Mouse (Mus musculus): Measurements from ENCODE around the gene Slc16a5. TPM values are rescaled to one million over a fixed set of nuclear protein-coding genes. Genes with fewer than 3 reads are reported as not detected.

Slc16a5 gene
- 8.0 and 8.8 TPM in 2 replicates for polyA plus RNA-seq (2012; rRNA removed)

DNA sequence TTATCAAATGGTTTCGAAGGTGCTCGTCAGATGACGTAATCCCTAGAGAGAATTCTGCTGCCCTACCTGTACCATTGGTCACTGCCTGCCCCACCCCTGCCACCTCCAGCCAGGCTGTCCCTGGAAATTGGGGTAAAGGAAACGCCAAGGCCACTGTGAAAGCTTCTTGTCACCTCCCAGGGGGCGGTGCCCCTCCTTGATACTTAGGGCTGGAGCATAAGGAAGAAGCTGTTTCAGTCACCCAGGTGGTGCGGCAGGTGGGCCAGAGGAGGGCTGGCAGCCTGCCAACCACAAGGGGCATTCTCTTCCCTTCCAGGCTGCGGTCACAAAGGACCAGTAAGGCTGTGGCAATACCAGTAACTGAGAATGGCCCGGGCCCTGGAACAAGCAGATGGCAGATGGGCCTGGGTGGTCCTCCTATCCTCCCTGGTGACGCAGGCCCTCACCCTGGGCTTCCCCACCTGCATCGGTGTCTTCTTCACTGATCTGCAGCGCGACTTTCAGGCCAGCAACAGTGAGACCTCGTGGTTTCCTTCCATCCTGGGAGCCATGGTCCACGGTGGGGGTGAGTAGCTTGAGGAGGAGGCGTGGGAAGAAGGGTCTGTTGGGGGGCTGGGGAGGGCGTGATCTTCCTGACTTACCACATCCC lies at the start of gene Slc16a5:
TSS of gene Slc16a5 (plus strand) at position 232 of the 649 bp plus-strand sequence.
- Histone ChIP-seq H3K36me3 (ENCODE audit: control insufficient read depth, insufficient read depth, low read length) (no peaks in the 10 kb centered on the region), H3K4me3 (ENCODE audit: extremely low read depth, insufficient read depth, insufficient read length) (peak within 1 kb of the TSS; percentile 21; the same call in 1 of the 2 replicates), H3K27me3 (ENCODE audit: control insufficient read depth, insufficient read depth, low read length) (no peaks in the 10 kb centered on the region), H3K4me1 (ENCODE audit: control insufficient read depth, insufficient read depth, insufficient read length) (no peaks in the 10 kb centered on the region; the same call in 1 of the 2 replicates), H3K27ac (ENCODE audit: insufficient read depth, low read length) (peak within 1 kb of the TSS; percentile 59)
- WGBS: 48% methylated on average over 16 of the region's 16 CpGs
- DNase-seq (ENCODE audit: low read depth in 1 of 2, low spot score in 2 of 2): no peak
- TF ChIP-seq POLR2A (IDR thresholded peaks at IDR 0.05; ENCODE audit: low read depth, low read length) (no peak), CTCF (IDR thresholded peaks at IDR 0.05; ENCODE audit: extremely low read depth, insufficient read depth, insufficient read length, insufficient replicate concordance) (no peak)

DNA sequence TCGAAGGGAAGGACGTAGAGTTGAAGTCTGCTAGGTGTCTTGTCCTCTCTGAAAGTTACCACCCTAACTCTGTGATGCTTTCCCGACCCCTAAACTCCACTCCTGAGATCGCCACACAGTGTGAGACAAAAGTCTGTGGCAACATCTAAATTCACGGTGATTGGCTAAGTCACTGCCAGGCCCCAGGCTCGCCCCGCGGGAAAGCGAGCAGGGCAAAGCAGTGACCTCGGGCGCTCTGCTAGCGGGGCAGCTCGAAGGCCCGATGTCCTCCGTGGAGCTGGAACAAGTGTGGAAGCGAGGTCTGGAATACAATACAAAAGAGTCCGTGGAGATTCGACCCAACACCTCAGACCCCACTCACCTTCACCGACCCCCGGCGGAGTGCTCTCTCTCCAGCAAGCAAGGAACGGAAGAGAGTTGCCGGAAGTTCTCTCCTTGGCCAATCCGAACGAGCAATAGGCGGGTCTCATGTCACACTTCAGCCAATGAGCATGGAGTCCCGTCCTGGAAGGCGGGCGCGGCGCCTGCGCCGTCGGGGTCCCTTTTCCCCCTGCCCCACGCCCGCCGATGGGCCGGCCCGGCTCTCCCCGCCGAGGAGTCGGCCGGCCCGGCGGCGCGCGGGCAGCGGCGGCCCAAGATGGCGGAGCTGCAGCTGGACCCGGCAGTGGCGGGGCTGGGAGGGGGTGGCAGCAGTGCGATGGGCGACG lies 42.6 kb upstream of the Slc16a5 start, which contains the start of the genes Atp5h and Kctd2:
TSS of gene Atp5h (minus strand) at position 432 of the 707 bp plus-strand sequence.
TSS of gene Kctd2 (plus strand) at position 598 of the 707 bp plus-strand sequence.
- H3K36me3 ChIP-seq (ENCODE audit: control insufficient read depth, insufficient read depth, low read length): peaks cover 9% of the 10 kb centered on the region
- WGBS: under 1% methylated on average over 53 of the region's 56 CpGs
- TF ChIP-seq CTCF (IDR thresholded peaks at IDR 0.05; ENCODE audit: extremely low read depth, insufficient read depth, insufficient read length, insufficient replicate concordance): no peak
- peak; percentile 26 for TF ChIP-seq POLR2A (IDR thresholded peaks at IDR 0.05; ENCODE audit: low read depth, low read length)
- H3K27me3 ChIP-seq (ENCODE audit: control insufficient read depth, insufficient read depth, low read length): no peaks in the 10 kb centered on the region
- peak; percentile 91 for DNase-seq (ENCODE audit: low read depth in 1 of 2, low spot score in 2 of 2)
- H3K27ac ChIP-seq (ENCODE audit: insufficient read depth, low read length): peak within 1 kb of the TSS; percentile 60
- peak within 1 kb of the TSS; percentile 93 for H3K4me3 ChIP-seq (ENCODE audit: extremely low read depth, insufficient read depth, insufficient read length)
- H3K4me1 ChIP-seq (ENCODE audit: control insufficient read depth, insufficient read depth, insufficient read length): peaks cover 6% of the 10 kb centered on the region

DNA sequence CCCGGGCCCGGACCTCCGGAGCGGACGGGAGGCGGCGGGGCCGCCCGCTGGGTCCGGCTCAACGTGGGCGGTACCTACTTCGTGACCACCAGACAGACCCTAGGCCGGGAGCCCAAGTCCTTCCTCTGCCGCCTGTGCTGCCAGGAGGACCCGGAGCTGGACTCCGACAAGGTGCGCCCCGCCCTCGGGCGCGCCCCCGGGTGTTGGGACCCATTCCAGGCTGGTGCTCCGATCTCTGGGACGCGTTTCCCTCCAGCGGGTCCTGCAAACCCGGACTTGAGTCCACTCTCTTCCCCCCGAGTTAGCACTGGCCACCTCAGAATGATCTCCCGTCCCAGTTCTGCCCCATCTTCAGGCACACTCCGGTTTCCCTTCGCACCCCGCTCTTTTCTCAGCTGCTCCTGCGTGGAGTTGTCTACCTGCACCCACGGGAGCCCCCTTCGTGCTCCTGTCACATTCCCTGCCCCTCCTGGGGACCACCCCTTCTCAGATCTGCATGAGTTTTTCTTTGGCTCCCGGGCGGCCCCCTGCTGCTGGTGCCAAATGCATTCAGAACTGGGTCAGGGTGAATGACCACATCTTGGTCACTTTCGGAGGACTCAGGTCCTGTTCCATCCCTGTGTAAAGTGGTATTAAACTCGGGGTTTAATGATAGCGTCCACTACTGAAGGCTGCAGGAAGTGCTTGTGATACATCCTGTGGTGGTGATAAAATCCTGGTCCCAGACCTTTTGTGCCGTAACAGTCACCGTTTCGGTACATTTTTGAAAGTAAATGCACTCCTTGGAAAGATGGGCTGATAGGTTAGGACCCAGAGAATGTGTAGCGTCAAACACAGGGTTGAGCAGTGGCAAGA lies 41.7 kb upstream of the Slc16a5 start:
- DNase-seq (ENCODE audit: low read depth in 1 of 2, low spot score in 2 of 2): peak in 1 of 2 experiments; percentile 36

DNA sequence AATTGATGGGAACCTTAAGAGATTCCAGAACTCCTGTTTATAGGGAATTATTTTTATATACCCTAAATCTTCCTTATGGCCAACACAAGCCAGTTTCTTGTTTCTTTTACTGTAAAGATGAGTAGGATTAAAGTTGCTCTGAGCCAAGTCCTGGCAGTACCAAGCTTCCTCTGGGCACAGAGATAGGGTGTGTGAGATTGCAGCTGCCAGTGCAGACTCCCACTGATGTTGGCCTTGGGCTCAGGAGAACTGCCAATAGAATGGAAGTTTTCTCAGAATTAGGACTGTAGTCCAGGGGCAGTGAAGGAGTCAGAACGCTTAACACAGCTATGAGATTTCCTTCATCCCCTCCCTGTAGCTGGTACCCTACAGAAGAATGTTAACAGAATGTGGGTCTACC lies 40.9 kb upstream of the Slc16a5 start:
- 88% methylated on average over 1 of the region's 1 CpGs for WGBS
- peaks cover 5% of the 10 kb centered on the region for H3K36me3 ChIP-seq (ENCODE audit: control insufficient read depth, insufficient read depth, low read length)
- TF ChIP-seq CTCF (IDR thresholded peaks at IDR 0.05; ENCODE audit: extremely low read depth, insufficient read depth, insufficient read length, insufficient replicate concordance) (no peak), POLR2A (IDR thresholded peaks at IDR 0.05; ENCODE audit: low read depth, low read length) (no peak)
- no peak for DNase-seq (ENCODE audit: low read depth in 1 of 2, low spot score in 2 of 2)
- no peaks in the 10 kb centered on the region for H3K27me3 ChIP-seq (ENCODE audit: control insufficient read depth, insufficient read depth, low read length)
- no peak overlapping the region for H3K27ac ChIP-seq (ENCODE audit: insufficient read depth, low read length)
- H3K4me1 ChIP-seq (ENCODE audit: control insufficient read depth, insufficient read depth, insufficient read length): peaks cover 6% of the 10 kb centered on the region
- H3K4me3 ChIP-seq (ENCODE audit: extremely low read depth, insufficient read depth, insufficient read length): no peak overlapping the region

More for the DNA sequence above, 41.7 kb upstream of the Slc16a5 start:
- 3% methylated on average over 45 of the region's 45 CpGs for WGBS
- peak overlapping the region; percentile 93 for H3K4me3 ChIP-seq (ENCODE audit: extremely low read depth, insufficient read depth, insufficient read length)
- H3K4me1 ChIP-seq (ENCODE audit: control insufficient read depth, insufficient read depth, insufficient read length): peaks cover 6% of the 10 kb centered on the region
- no peak for TF ChIP-seq POLR2A (IDR thresholded peaks at IDR 0.05; ENCODE audit: low read depth, low read length)
- TF ChIP-seq CTCF (IDR thresholded peaks at IDR 0.05; ENCODE audit: extremely low read depth, insufficient read depth, insufficient read length, insufficient replicate concordance): no peak
- peaks cover 8% of the 10 kb centered on the region for H3K36me3 ChIP-seq (ENCODE audit: control insufficient read depth, insufficient read depth, low read length)
- peak overlapping the region; percentile 60 for H3K27ac ChIP-seq (ENCODE audit: insufficient read depth, low read length)
- H3K27me3 ChIP-seq (ENCODE audit: control insufficient read depth, insufficient read depth, low read length): no peaks in the 10 kb centered on the region

DNA sequence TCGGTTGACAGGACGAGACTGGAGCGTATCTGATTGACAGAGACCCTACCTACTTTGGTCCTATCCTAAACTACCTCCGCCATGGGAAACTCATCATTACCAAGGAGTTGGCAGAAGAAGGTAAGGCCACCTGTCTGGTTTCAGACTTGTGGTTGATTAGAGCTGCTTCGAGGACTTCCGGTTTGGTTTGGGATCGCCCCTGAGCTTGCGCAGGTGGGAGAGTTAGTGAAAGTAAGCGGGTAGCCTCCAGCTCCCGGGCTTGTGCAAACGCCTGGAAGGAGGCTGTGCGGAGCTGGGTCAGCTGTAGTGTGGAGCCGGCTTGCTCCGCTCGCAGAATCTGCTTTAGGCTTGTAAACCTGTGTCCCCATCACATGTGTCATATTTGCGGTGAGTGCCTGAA lies 40.3 kb upstream of the Slc16a5 start:
- no peak for TF ChIP-seq POLR2A (IDR thresholded peaks at IDR 0.05; ENCODE audit: low read depth, low read length)
- TF ChIP-seq CTCF (IDR thresholded peaks at IDR 0.05; ENCODE audit: extremely low read depth, insufficient read depth, insufficient read length, insufficient replicate concordance): no peak
- WGBS: 86% methylated on average over 16 of the region's 16 CpGs
- Histone ChIP-seq H3K27me3 (ENCODE audit: control insufficient read depth, insufficient read depth, low read length) (no peaks in the 10 kb centered on the region), H3K4me1 (ENCODE audit: control insufficient read depth, insufficient read depth, insufficient read length) (peaks cover 6% of the 10 kb centered on the region), H3K36me3 (ENCODE audit: control insufficient read depth, insufficient read depth, low read length) (peaks cover 5% of the 10 kb centered on the region), H3K27ac (ENCODE audit: insufficient read depth, low read length) (no peak overlapping the region), H3K4me3 (ENCODE audit: extremely low read depth, insufficient read depth, insufficient read length) (no peak overlapping the region)
- no peak for DNase-seq (ENCODE audit: low read depth in 1 of 2, low spot score in 2 of 2)

DNA sequence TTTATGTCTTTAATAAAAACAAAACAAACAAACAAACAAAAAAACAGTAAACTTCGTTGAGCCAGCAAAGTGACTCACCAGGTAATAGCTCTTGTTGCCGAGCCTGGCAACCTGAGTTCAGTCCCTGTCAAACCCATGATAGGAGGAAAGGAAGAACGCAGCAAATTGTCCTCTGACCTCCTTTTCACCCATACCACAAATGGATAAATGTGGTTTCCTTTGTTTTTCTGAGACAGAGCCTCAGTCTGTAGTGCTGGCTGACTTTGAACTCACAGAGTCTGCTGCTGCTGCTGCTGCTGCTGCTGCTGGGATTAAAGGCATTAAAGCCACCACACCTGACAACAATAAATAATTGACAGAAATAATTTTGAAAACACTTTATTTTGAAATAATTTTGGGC lies 39.2 kb upstream of the Slc16a5 start:
- Histone ChIP-seq H3K36me3 (ENCODE audit: control insufficient read depth, insufficient read depth, low read length) (peaks cover 8% of the 10 kb centered on the region), H3K4me3 (ENCODE audit: extremely low read depth, insufficient read depth, insufficient read length) (no peak overlapping the region), H3K27me3 (ENCODE audit: control insufficient read depth, insufficient read depth, low read length) (no peaks in the 10 kb centered on the region), H3K4me1 (ENCODE audit: control insufficient read depth, insufficient read depth, insufficient read length) (peaks cover 6% of the 10 kb centered on the region), H3K27ac (ENCODE audit: insufficient read depth, low read length) (no peak overlapping the region)
- TF ChIP-seq POLR2A (IDR thresholded peaks at IDR 0.05; ENCODE audit: low read depth, low read length) (no peak), CTCF (IDR thresholded peaks at IDR 0.05; ENCODE audit: extremely low read depth, insufficient read depth, insufficient read length, insufficient replicate concordance) (no peak)
- no peak for DNase-seq (ENCODE audit: low read depth in 1 of 2, low spot score in 2 of 2)
- WGBS: 65% methylated on average over 3 of the region's 3 CpGs

Data from spleen, adult 2 months (tissue).